Mouse (Mus musculus) embryonic facial prominence, embryonic 14.5 days (tissue): ENCODE measurements around the gene Gm17490. TPM values are rescaled to one million over a fixed set of nuclear protein-coding genes. Genes with fewer than 3 reads are reported as not detected.

Experiments
- ATAC-seq: fragments of 200-750 bp; cut with Nextera tagmentation; 2 replicates; pipeline ENCODE4 v1.8.0; 2017; ENCODE audit warnings: low read depth, moderate number of reproducible peaks, moderate TSS enrichment
- DNase-seq: peaks from one replicate; pipeline ENCODE4 v3.0.0-alpha.2; 2015; ENCODE audit warnings: low spot score
- H3K27ac ChIP-seq: fragments of 300-500 bp; sonication (generic); replicated peaks from 2 replicates; pipeline ENCODE4 v1.5.1; 2014; ENCODE audit warnings: low read depth, mild to moderate bottlenecking, low read length, moderate library complexity
- H3K27me3 ChIP-seq: fragments of 300-500 bp; sonication (generic); replicated peaks from 2 replicates; pipeline ENCODE4 v1.6.1; 2014; ENCODE audit warnings: low read length; ENCODE audit not compliant: control insufficient read depth, insufficient read depth
- H3K36me3 ChIP-seq: fragments of 300-500 bp; sonication (generic); 2 replicates; pipeline ENCODE4 v1.6.1; 2014; ENCODE audit warnings: low read length, mixed read lengths; ENCODE audit not compliant: control insufficient read depth, insufficient read depth
- H3K4me1 ChIP-seq: fragments of 300-500 bp; sonication (generic); 2 replicates; pipeline ENCODE4 v1.6.1; 2014; ENCODE audit warnings: antibody characterized with exemption, low read length; ENCODE audit not compliant: control insufficient read depth, insufficient read depth
- H3K4me2 ChIP-seq: fragments of 300-500 bp; sonication (generic); 2 replicates; pipeline ENCODE4 v1.6.1; 2014; ENCODE audit warnings: low read depth, mild to moderate bottlenecking, low read length, moderate library complexity, mixed read lengths
- H3K4me3 ChIP-seq: fragments of 300-500 bp; sonication (generic); 2 replicates; pipeline ENCODE4 v1.5.1; 2014; ENCODE audit warnings: low read depth, mild to moderate bottlenecking, low read length
- H3K9ac ChIP-seq: fragments of 300-500 bp; sonication (generic); 2 replicates; pipeline ENCODE4 v1.6.1; 2014; ENCODE audit warnings: low read depth, mild to moderate bottlenecking, low read length, moderate library complexity, mixed read lengths
- H3K9me3 ChIP-seq: fragments of 300-500 bp; sonication (generic); 2 replicates; pipeline ENCODE4 v1.6.1; 2016; ENCODE audit warnings: low read length; ENCODE audit not compliant: control insufficient read depth
- WGBS: fragments of 180-500 bp; shearing (Covaris S2); extraction: QIAGEN DNeasy Blood & Tissue Kit; methylation state at CpG from one replicate; pipeline ENCODE4 v1.1.7; 2014; 5-methylcytosine and 5-hydroxymethylcytosine counted together
- polyA plus RNA-seq: library from polyadenylated mRNA; unstranded; fragments of >200 nt; fragmentation: Nextera tagmentation; extraction: Ambion mirVana; gene quantifications from 2 replicates; pipeline ENCODE4 v1.2.1, GENCODE M21; 2014

Gm17490 gene
- polyA plus RNA-seq, 1 experiment from 2014 or later: not detected

DNA sequence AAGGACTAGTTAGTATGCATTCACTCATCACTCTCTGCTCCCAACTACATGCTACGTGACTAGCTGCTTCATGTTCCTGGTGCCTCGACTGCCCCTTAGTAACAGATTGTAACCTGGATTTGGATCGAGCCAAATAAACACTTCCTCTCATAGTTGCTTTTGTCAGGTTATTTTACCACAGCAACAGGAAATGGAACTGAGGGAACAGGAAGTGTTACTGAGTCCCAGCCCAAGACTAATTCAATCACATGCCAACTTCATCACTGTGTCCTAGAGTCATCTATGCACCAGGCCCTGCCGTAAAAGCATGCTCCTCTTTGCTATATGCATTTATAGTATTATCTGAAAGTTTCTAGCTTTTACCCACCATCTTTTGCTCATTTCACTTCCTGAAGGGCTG lies 38.1 kb downstream of the Gm17490 start:
- no peaks in the 10 kb centered on the region for H3K9me3 ChIP-seq
- no peak for ATAC-seq
- no peak for DNase-seq
- no peak overlapping the region for H3K9ac ChIP-seq
- WGBS: 92% methylated on average over 4 of the region's 4 CpGs
- no peaks in the 10 kb centered on the region for H3K27me3 ChIP-seq
- H3K36me3 ChIP-seq: peaks cover 99% of the 10 kb centered on the region
- H3K27ac ChIP-seq: no peak overlapping the region
- no peak overlapping the region for H3K4me3 ChIP-seq
- no peak overlapping the region for H3K4me2 ChIP-seq
- no peaks in the 10 kb centered on the region for H3K4me1 ChIP-seq

DNA sequence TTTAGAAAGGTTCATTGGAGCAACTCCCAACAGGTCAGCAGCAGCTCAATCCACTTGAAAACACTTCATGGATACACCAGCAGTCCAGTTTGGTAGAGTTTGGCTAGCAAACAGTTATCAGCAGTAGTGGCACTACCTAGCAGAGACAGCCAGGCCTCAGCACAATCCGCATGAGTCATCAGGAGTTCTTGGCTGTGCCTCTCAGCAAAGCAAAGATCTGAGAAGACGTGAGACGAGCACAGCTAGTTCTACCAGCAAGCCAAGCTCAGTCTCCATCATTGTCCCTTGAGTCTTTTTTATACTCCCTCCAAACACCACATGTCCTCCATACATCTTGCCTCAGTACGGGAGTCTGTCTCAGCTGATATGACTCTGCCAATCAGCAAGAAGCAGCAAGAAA lies 46.7 kb downstream of the Gm17490 start:
- Histone ChIP-seq H3K27ac (no peak overlapping the region), H3K4me1 (no peaks in the 10 kb centered on the region), H3K9ac (no peak overlapping the region), H3K27me3 (no peaks in the 10 kb centered on the region), H3K9me3 (no peaks in the 10 kb centered on the region), H3K4me2 (no peak overlapping the region), H3K4me3 (no peak overlapping the region), H3K36me3 (peaks cover 23% of the 10 kb centered on the region)
- no peak for ATAC-seq
- 96% methylated on average over 4 of the region's 4 CpGs for WGBS
- no peak for DNase-seq

DNA sequence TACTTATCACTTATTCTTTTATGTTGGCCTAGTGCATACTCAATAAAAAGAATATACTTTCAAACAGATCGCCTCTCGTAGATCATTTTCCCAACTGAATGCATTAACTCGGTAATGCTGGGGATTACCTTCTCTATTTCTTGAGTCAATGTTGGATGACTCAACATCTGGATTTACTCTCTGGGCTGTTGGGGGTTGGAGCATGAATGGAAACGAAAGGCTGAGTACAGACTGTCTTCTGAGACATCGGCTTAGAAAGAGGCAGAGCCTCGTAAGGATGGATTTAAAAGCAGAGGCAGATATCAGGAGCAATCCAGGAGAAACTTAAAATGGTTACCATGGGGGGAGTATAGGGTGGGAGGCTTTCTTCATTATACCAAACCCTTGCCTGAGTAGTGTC lies 47.9 kb downstream of the Gm17490 start:
- WGBS: 70% methylated on average over 6 of the region's 6 CpGs
- Histone ChIP-seq H3K4me2 (no peak overlapping the region), H3K9me3 (no peaks in the 10 kb centered on the region), H3K27ac (no peak overlapping the region), H3K36me3 (peaks cover 12% of the 10 kb centered on the region; the same call in 1 of the 2 replicates), H3K9ac (no peak overlapping the region), H3K27me3 (no peaks in the 10 kb centered on the region), H3K4me1 (no peaks in the 10 kb centered on the region), H3K4me3 (no peak overlapping the region)
- no peak for DNase-seq
- ATAC-seq: no peak

Other genes with a start within 250 kb of the Gm17490 start
- gene Pfkfb3, start 72.2 kb downstream of the Gm17490 start, polyA plus RNA-seq: 9.2 and 9.8 TPM in 2 replicates
- gene Rbm17, start 22.1 kb downstream of the Gm17490 start, polyA plus RNA-seq: 128 and 136 TPM in 2 replicates
- gene Il2ra, start 16.5 kb upstream of the Gm17490 start, polyA plus RNA-seq: not detected in 2 replicates
- gene Il15ra, start 79.0 kb upstream of the Gm17490 start, polyA plus RNA-seq: 3.2 and 3.5 TPM in 2 replicates
- gene Fbh1, start 151.3 kb upstream of the Gm17490 start, polyA plus RNA-seq: 136 and 147 TPM in 2 replicates
- 22.0 and 24.5 TPM in 2 replicates for gene Ankrd16, start 151.6 kb upstream of the Gm17490 start, polyA plus RNA-seq